Mouse (Mus musculus): ENCODE results near the gene Plin4. TPM values are rescaled to one million over a fixed set of nuclear protein-coding genes. Genes with fewer than 3 reads are reported as not detected.

The Plin4 gene
- 0.07 and 0.10 TPM in 2 replicates for polyA plus RNA-seq (2015; fragmentation: Nextera tagmentation; extraction: Ambion mirVana)

DNA sequence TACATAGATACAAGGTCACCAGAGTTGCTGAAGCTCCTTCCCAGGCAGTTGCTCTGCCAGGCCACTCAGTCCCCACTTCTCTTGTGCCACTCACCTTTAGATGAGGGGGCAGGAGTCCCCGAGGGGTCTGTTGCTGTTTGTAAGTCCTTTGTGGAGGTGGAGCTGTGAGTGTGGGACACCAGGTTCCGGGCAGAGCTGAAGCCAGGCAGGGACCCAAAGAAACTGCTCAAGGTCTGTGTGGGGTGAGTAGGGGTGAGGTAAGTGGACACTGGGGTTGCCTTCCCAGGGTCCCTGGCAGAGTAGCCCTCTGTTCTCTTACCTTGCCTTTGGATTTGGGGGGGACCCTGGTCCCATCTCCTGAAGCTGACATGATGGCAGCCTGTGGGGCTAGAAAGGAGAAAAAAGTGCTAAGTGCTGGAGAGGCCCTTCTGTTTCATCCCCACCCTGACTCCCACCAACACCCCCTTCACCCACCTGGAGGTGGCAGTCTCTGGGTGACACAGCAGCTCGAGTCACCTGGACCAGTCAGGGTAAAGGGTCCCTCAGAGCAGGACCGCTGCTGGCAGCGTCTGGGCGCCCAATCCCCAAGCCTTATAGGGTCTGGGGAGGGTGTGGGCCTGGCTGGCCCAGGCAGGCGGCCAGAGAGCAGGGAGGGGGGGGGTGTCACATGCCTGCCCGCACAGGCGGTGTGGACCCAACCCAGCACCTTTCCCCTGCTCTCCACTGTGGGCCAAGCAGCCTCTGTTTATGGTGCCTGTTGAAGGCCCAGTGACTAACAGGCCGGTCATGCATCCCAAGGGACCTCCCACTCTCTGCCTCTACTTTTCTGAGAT is at the start of gene Plin4:
Plin4 (minus strand) TSS at position 585 of the 833 bp plus-strand sequence.
- Histone ChIP-seq H3K9ac (ENCODE audit: low read depth, low read length) (no peak within 1 kb of the TSS), H3K4me3 (ENCODE audit: low read length) (no peak within 1 kb of the TSS), H3K4me2 (ENCODE audit: low read length) (no peak within 1 kb of the TSS), H3K36me3 (ENCODE audit: control insufficient read depth, insufficient read depth, low read length) (no peaks in the 10 kb centered on the region), H3K27ac (ENCODE audit: low read depth, low read length) (no peak within 1 kb of the TSS), H3K4me1 (ENCODE audit: control insufficient read depth, insufficient read depth, low read depth, low read length) (no peaks in the 10 kb centered on the region; the same call in 1 of the 2 replicates), H3K9me3 (ENCODE audit: control insufficient read depth, low read length) (no peaks in the 10 kb centered on the region), H3K27me3 (replicated peaks; ENCODE audit: control insufficient read depth, insufficient read depth, low read length) (no peaks in the 10 kb centered on the region)
- 68% methylated on average over 10 of the region's 10 CpGs for WGBS
- no peak for ATAC-seq

DNA sequence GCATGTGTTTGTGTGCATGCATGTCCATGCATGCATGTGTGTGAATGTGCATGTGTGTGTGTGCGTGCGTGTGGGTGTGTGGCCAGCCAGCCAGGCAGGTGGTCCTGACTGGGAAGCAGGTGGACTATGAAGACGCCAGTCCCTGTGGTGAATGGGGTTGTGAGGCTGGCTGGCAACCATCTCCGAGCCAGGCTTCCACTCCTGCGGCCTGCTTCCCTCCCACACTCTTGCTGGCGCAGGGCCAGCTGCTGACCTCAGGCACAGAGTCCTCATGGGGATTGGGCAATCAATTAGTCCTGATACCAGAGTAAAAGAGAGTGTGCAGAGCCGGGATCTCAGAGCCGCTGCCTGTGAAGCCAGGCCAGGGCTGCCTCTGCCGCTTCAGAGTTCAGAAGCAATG is 44.0 kb upstream of the Plin4 start:
- Histone ChIP-seq H3K4me3 (ENCODE audit: low read length) (no peak overlapping the region), H3K36me3 (ENCODE audit: control insufficient read depth, insufficient read depth, low read length) (no peaks in the 10 kb centered on the region), H3K27ac (ENCODE audit: low read depth, low read length) (no peak overlapping the region), H3K9me3 (ENCODE audit: control insufficient read depth, low read length) (no peaks in the 10 kb centered on the region), H3K9ac (ENCODE audit: low read depth, low read length) (no peak overlapping the region), H3K27me3 (replicated peaks; ENCODE audit: control insufficient read depth, insufficient read depth, low read length) (peaks cover 4% of the 10 kb centered on the region), H3K4me2 (ENCODE audit: low read length) (no peak overlapping the region), H3K4me1 (ENCODE audit: control insufficient read depth, insufficient read depth, low read depth, low read length) (peaks cover 6% of the 10 kb centered on the region)
- WGBS = 16% methylated on average over 9 of the region's 9 CpGs
- ATAC-seq = peak; percentile 51

- H3K27me3 ChIP-seq (replicated peaks; ENCODE audit: control insufficient read depth, insufficient read depth, low read length) = peaks cover 4% of the 10 kb centered on the region; the same call in 1 of the 2 replicates
- H3K9ac ChIP-seq (ENCODE audit: low read depth, low read length) = no peak overlapping the region
- H3K4me2 ChIP-seq (ENCODE audit: low read length) = no peak overlapping the region
- no peaks in the 10 kb centered on the region for H3K9me3 ChIP-seq (ENCODE audit: control insufficient read depth, low read length)
- H3K4me3 ChIP-seq (ENCODE audit: low read length) = no peak overlapping the region
- no peak overlapping the region for H3K27ac ChIP-seq (ENCODE audit: low read depth, low read length)
- H3K4me1 ChIP-seq (ENCODE audit: control insufficient read depth, insufficient read depth, low read depth, low read length) = peaks cover 7% of the 10 kb centered on the region
- WGBS = 36% methylated on average over 2 of the region's 2 CpGs
- no peaks in the 10 kb centered on the region for H3K36me3 ChIP-seq (ENCODE audit: control insufficient read depth, insufficient read depth, low read length)
- ATAC-seq = no peak
Measured at GRCm38 (mm10) chr17:56149897-56150296, 40.3 kb upstream of the Plin4 start.

DNA sequence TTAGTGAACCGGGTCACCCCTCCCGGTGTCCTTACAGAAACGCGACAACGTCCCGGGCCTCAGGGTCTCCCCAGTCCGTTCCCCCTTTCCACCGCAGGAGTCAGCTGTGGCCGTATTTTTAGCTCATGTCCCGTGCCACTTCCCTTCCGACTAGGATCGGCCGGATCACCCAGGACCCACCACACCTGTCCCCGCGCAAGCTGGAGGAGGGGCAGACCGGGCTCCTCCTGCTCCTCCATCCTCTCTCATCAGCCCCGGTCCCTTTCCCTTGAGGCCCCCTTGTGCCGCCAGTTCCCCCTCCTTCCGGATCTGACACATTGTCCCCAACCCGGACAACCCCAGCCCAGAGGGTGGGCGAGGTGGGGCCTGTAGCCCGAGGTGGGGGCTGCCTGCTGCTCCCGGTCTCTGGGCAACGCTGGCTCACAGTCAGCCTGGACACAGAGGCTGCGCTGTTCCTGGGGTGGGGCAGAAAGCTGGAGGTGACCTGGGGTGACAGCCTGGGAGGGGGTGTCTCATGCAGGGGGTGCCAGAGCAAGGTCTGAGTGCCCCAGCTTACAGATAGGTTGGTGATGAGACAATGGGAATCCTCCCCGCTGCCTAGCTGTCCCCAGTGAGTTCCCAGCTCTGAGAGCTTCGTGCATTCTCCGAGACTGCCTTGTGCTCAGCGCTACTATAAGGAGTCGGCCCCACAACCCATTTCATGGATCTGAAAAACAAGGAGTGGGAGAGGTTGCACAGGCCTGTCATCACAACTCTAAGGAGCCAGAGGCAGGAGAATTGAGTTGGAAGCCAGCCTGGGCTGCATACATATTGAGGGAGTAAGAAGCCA is 39.4 kb upstream of the Plin4 start:
- Histone ChIP-seq H3K4me2 (ENCODE audit: low read length) (peak overlapping the region; percentile 91), H3K9ac (ENCODE audit: low read depth, low read length) (peak overlapping the region; percentile 77), H3K36me3 (ENCODE audit: control insufficient read depth, insufficient read depth, low read length) (no peaks in the 10 kb centered on the region), H3K27ac (ENCODE audit: low read depth, low read length) (no peak overlapping the region), H3K9me3 (ENCODE audit: control insufficient read depth, low read length) (no peaks in the 10 kb centered on the region), H3K4me1 (ENCODE audit: control insufficient read depth, insufficient read depth, low read depth, low read length) (peaks cover 7% of the 10 kb centered on the region), H3K27me3 (replicated peaks; ENCODE audit: control insufficient read depth, insufficient read depth, low read length) (peaks cover 4% of the 10 kb centered on the region; the same call in 1 of the 2 replicates), H3K4me3 (ENCODE audit: low read length) (peak overlapping the region; percentile 43)
- peak; percentile 75 for ATAC-seq
- under 1% methylated on average over 23 of the region's 30 CpGs for WGBS

GRCm38 (mm10) chr17:56148280-56148679 is 38.7 kb upstream of the Plin4 start:
- H3K4me1 ChIP-seq (ENCODE audit: control insufficient read depth, insufficient read depth, low read depth, low read length) = peaks cover 7% of the 10 kb centered on the region
- peak overlapping the region; percentile 77 for H3K9ac ChIP-seq (ENCODE audit: low read depth, low read length)
- H3K4me3 ChIP-seq (ENCODE audit: low read length) = peak overlapping the region; percentile 43
- WGBS = 22% methylated on average over 9 of the region's 9 CpGs
- peak overlapping the region; percentile 91 for H3K4me2 ChIP-seq (ENCODE audit: low read length)
- H3K9me3 ChIP-seq (ENCODE audit: control insufficient read depth, low read length) = no peaks in the 10 kb centered on the region
- H3K27ac ChIP-seq (ENCODE audit: low read depth, low read length) = no peak overlapping the region
- H3K36me3 ChIP-seq (ENCODE audit: control insufficient read depth, insufficient read depth, low read length) = no peaks in the 10 kb centered on the region
- peaks cover 4% of the 10 kb centered on the region; the same call in 1 of the 2 replicates for H3K27me3 ChIP-seq (replicated peaks; ENCODE audit: control insufficient read depth, insufficient read depth, low read length)
- ATAC-seq = no peak; the same call in 1 of the 2 replicates

DNA sequence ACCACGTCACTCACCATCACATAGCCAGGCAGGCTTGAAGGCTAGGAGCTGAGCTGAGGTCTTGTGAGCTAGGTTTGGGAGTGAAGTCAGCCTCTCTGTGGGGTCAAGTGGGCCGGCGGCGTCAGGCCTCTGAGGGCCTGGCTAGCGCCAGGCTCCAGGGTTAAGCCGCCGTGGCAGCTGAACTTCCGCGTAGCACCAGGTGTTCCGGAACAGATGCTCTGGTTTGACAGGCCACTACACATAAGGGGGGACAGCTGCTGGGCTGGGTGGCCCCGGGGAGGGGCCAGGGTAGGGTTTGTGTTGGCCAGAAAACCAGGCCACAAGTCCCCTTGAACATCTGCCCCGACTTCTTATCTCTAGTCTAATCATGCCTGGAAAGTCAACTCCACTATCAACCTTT is 37.8 kb upstream of the Plin4 start:
- Histone ChIP-seq H3K4me1 (ENCODE audit: control insufficient read depth, insufficient read depth, low read depth, low read length) (peaks cover 8% of the 10 kb centered on the region), H3K9ac (ENCODE audit: low read depth, low read length) (no peak overlapping the region), H3K9me3 (ENCODE audit: control insufficient read depth, low read length) (no peaks in the 10 kb centered on the region), H3K36me3 (ENCODE audit: control insufficient read depth, insufficient read depth, low read length) (no peaks in the 10 kb centered on the region), H3K4me3 (ENCODE audit: low read length) (no peak overlapping the region), H3K27me3 (replicated peaks; ENCODE audit: control insufficient read depth, insufficient read depth, low read length) (peaks cover 4% of the 10 kb centered on the region; the same call in 1 of the 2 replicates), H3K4me2 (ENCODE audit: low read length) (no peak overlapping the region), H3K27ac (ENCODE audit: low read depth, low read length) (no peak overlapping the region)
- WGBS = 79% methylated on average over 12 of the region's 12 CpGs
- no peak for ATAC-seq

GRCm38 (mm10) chr17:56146131-56146530 is 36.5 kb upstream of the Plin4 start:
- H3K4me2 ChIP-seq (ENCODE audit: low read length) = no peak overlapping the region
- no peaks in the 10 kb centered on the region for H3K36me3 ChIP-seq (ENCODE audit: control insufficient read depth, insufficient read depth, low read length)
- peaks cover 17% of the 10 kb centered on the region for H3K4me1 ChIP-seq (ENCODE audit: control insufficient read depth, insufficient read depth, low read depth, low read length)
- no peaks in the 10 kb centered on the region for H3K9me3 ChIP-seq (ENCODE audit: control insufficient read depth, low read length)
- H3K27ac ChIP-seq (ENCODE audit: low read depth, low read length) = no peak overlapping the region
- no peak for ATAC-seq
- WGBS = 22% methylated on average over 9 of the region's 9 CpGs
- H3K9ac ChIP-seq (ENCODE audit: low read depth, low read length) = no peak overlapping the region
- peaks cover 4% of the 10 kb centered on the region; the same call in 1 of the 2 replicates for H3K27me3 ChIP-seq (replicated peaks; ENCODE audit: control insufficient read depth, insufficient read depth, low read length)
- no peak overlapping the region for H3K4me3 ChIP-seq (ENCODE audit: low read length)

GRCm38 (mm10) chr17:56144546-56144945 is 34.9 kb upstream of the Plin4 start:
- no peak overlapping the region for H3K4me2 ChIP-seq (ENCODE audit: low read length)
- 73% methylated on average over 9 of the region's 9 CpGs for WGBS
- no peak overlapping the region for H3K4me3 ChIP-seq (ENCODE audit: low read length)
- H3K4me1 ChIP-seq (ENCODE audit: control insufficient read depth, insufficient read depth, low read depth, low read length) = peaks cover 21% of the 10 kb centered on the region
- H3K27ac ChIP-seq (ENCODE audit: low read depth, low read length) = no peak overlapping the region
- 0 out of 2 replicates have a peak, but pooled peaks cover 2% of the 10 kb centered on the region for H3K27me3 ChIP-seq (replicated peaks; ENCODE audit: control insufficient read depth, insufficient read depth, low read length)
- H3K9me3 ChIP-seq (ENCODE audit: control insufficient read depth, low read length) = no peaks in the 10 kb centered on the region
- no peaks in the 10 kb centered on the region for H3K36me3 ChIP-seq (ENCODE audit: control insufficient read depth, insufficient read depth, low read length)
- ATAC-seq = no peak
- no peak overlapping the region for H3K9ac ChIP-seq (ENCODE audit: low read depth, low read length)
